Mouse (Mus musculus) embryonic fibroblast, embryonic 13.5 days (primary cell): ENCODE data around the gene Cenpx.

ENCODE experiments used
- CTCF ChIP-seq: IDR thresholded peaks from 2 replicates; pipeline ENCODE4 v1.5.1; 2011; ENCODE audit warnings: mild to moderate bottlenecking, control low read depth, low read length, moderate library complexity, borderline replicate concordance; ENCODE audit not compliant: insufficient read depth
- POLR2A ChIP-seq: IDR thresholded peaks from 2 replicates; pipeline ENCODE4 v1.6.1; 2011; ENCODE audit warnings: low read depth, mild to moderate bottlenecking, control low read depth, low read length, moderate library complexity

GRCm38 (mm10) chr11:120711980-120712604 is 1.4 kb downstream of the Cenpx start:
- TF ChIP-seq POLR2A: no peak
- TF ChIP-seq CTCF: no peak
